ENCODE assay signal across 9 mouse cellular contexts in the genomic region with DNA sequence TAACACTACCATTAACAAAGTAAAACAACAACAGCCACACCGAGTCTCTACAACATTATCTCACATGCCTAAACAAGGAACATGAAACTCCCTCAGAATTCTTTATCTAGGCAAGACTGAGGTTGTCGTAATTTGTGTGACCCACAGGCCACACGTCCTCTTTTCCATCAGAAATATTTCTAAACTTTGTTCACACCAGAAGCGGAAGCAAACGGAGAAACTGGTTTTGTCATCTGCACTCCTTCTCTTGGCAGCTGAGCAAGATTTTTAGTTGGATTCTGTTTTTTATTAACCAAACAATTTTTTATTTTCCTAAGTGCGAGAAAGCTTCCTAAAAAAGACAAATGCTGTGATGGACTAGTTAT.
DNase-seq lines count a peak whose midpoint lies in the region; ATAC-seq and TF ChIP-seq lines count a peak whose summit lies in the region.
"Had no signal": no experiment of that assay in that cellular context is flagged by ENCODE, and none has a peak within 500 bp of the region (broad histone marks: within the 10 kb centered on the region; RNA-seq: fewer than 3 reads in every experiment).

No protein-coding gene starts in this region.

- no peak for TF ChIP-seq POLR2A in ES-Bruce4 (IDR thresholded peaks at IDR 0.05; ENCODE audit: insufficient read depth, low read length)
- TF ChIP-seq POLR2A in limb, embryonic 14.5 days (IDR thresholded peaks at IDR 0.05; ENCODE audit: borderline replicate concordance, extremely low read depth, insufficient read depth, insufficient read length) = no peak

- no peaks in the 10 kb centered on the region for H3K9me3 ChIP-seq in hindbrain, postnatal 0 days (ENCODE audit: low read length)
- no peaks in the 10 kb centered on the region for H3K9me3 ChIP-seq in hindbrain, embryonic 13.5 days
- no peaks in the 10 kb centered on the region for H3K9me3 ChIP-seq in ES-Bruce4 (replicated peaks; ENCODE audit: control insufficient read depth, insufficient read depth, low read length, poor library complexity, severe bottlenecking)
- no peaks in the 10 kb centered on the region for H3K9me3 ChIP-seq in limb, embryonic 14.5 days (ENCODE audit: control insufficient read depth, low read length)

- peaks cover 4% of the 10 kb centered on the region; the same call in 1 of the 2 replicates for H3K4me1 ChIP-seq in hindbrain, postnatal 0 days (ENCODE audit: insufficient read depth, low read length)
- H3K4me1 ChIP-seq in hindbrain, embryonic 13.5 days (replicated peaks) = peaks cover 40% of the 10 kb centered on the region
- peaks cover 10% of the 10 kb centered on the region for H3K4me1 ChIP-seq in ES-Bruce4 (ENCODE audit: control insufficient read depth, insufficient read depth, low read length)
- peaks cover 5% of the 10 kb centered on the region; the same call in 1 of the 2 replicates for H3K4me1 ChIP-seq in limb, embryonic 14.5 days (ENCODE audit: control insufficient read depth, insufficient read depth, low read length)

- no peak overlapping the region for H3K4me3 ChIP-seq in hindbrain, postnatal 0 days (ENCODE audit: low read length)
- H3K4me3 ChIP-seq in hindbrain, embryonic 13.5 days = no peak overlapping the region
- H3K4me3 ChIP-seq in ES-Bruce4 (ENCODE audit: low read depth, low read length) = no peak overlapping the region
- H3K4me3 ChIP-seq in limb, embryonic 14.5 days (replicated peaks; ENCODE audit: low read length) = no peak overlapping the region

- ATAC-seq in hindbrain, postnatal 0 days = no peak
- ATAC-seq in hindbrain, embryonic 13.5 days (ENCODE audit: low FRiP score) = no peak
- ATAC-seq in common myeloid progenitor, adult 5-6 weeks (replicated peaks; ENCODE audit: low read depth, poor library complexity, severe bottlenecking) = peak; percentile 40
- ATAC-seq in limb, embryonic 14.5 days (ENCODE audit: low FRiP score, low read depth) = no peak

- no peaks in the 10 kb centered on the region for H3K27me3 ChIP-seq in hindbrain, postnatal 0 days (ENCODE audit: insufficient read depth, low read length)
- H3K27me3 ChIP-seq in hindbrain, embryonic 13.5 days = no peaks in the 10 kb centered on the region
- H3K27me3 ChIP-seq in ES-Bruce4 (ENCODE audit: control insufficient read depth, insufficient read depth, low read length, poor library complexity, severe bottlenecking) = no peaks in the 10 kb centered on the region
- no peaks in the 10 kb centered on the region for H3K27me3 ChIP-seq in limb, embryonic 14.5 days (ENCODE audit: control insufficient read depth, insufficient read depth, low read length)

- H3K27ac ChIP-seq in hindbrain, postnatal 0 days = peak overlapping the region; percentile 27; the same call in 1 of the 2 replicates
- H3K27ac ChIP-seq in hindbrain, embryonic 13.5 days = no peak overlapping the region
- peak overlapping the region; percentile 59 for H3K27ac ChIP-seq in ES-Bruce4 (ENCODE audit: insufficient read depth, low read length)
- peak overlapping the region; percentile 34; the same call in 1 of the 2 replicates for H3K27ac ChIP-seq in limb, embryonic 14.5 days (replicated peaks; ENCODE audit: low read depth, low read length)

- H3K4me2 ChIP-seq in hindbrain, postnatal 0 days (ENCODE audit: low read depth, low read length) = peak overlapping the region; percentile 21; the same call in 1 of the 2 replicates
- no peak overlapping the region for H3K4me2 ChIP-seq in hindbrain, embryonic 13.5 days
- H3K4me2 ChIP-seq in limb, embryonic 14.5 days (replicated peaks; ENCODE audit: low read depth, low read length, severe bottlenecking) = no peak overlapping the region

- WGBS in hindbrain, postnatal 0 days = 51% methylated on average over 6 of the region's 6 CpGs
- 65% methylated on average over 6 of the region's 6 CpGs for WGBS in hindbrain, embryonic 13.5 days
- WGBS in limb, embryonic 14.5 days = 43% methylated on average over 6 of the region's 6 CpGs

- TF ChIP-seq CTCF in hindbrain, postnatal 0 days (IDR thresholded peaks at IDR 0.05; ENCODE audit: low read depth) = no peak
- TF ChIP-seq CTCF in ES-Bruce4 (IDR thresholded peaks at IDR 0.05; ENCODE audit: low read depth, low read length) = no peak

- no peak for TF ChIP-seq EP300 in ES-Bruce4 (IDR thresholded peaks at IDR 0.05; ENCODE audit: insufficient read depth, low read depth, low read length)

- no peak overlapping the region for H3K9ac ChIP-seq in hindbrain, postnatal 0 days (replicated peaks; ENCODE audit: low read length)
- H3K9ac ChIP-seq in hindbrain, embryonic 13.5 days = no peak overlapping the region
- 0 out of 2 replicates have a peak overlapping the region, but pooled peaks have one; percentile 21 for H3K9ac ChIP-seq in ES-Bruce4 (ENCODE audit: low read depth, poor library complexity, severe bottlenecking)
- no peak overlapping the region for H3K9ac ChIP-seq in limb, embryonic 14.5 days (ENCODE audit: low read depth, low read length, severe bottlenecking)

- DNase-seq in hindbrain, postnatal 0 days (ENCODE audit: low spot score) = no peak
- DNase-seq in limb, embryonic 14.5 days (ENCODE audit: low spot score) = no peak
- no peak for DNase-seq in urinary bladder, postnatal 4 days (ENCODE audit: low spot score in 2 of 2)
- no peak for DNase-seq in cerebellum, adult 11-12 months
- no peak for DNase-seq in ovary, postnatal 36 days (ENCODE audit: low spot score)
- DNase-seq: thymus, adult 2 months had no signal

- H3K36me3 ChIP-seq in hindbrain, postnatal 0 days (ENCODE audit: insufficient read depth, low read length) = no peaks in the 10 kb centered on the region
- H3K36me3 ChIP-seq in hindbrain, embryonic 13.5 days = no peaks in the 10 kb centered on the region
- H3K36me3 ChIP-seq in ES-Bruce4 (ENCODE audit: control insufficient read depth, insufficient read depth, low read length, poor library complexity, severe bottlenecking) = no peaks in the 10 kb centered on the region
- H3K36me3 ChIP-seq in limb, embryonic 14.5 days (ENCODE audit: control insufficient read depth, insufficient read depth, low read length) = no peaks in the 10 kb centered on the region
